Mouse (Mus musculus) ES-E14 (cell line): ENCODE results near the gene Ypel2. TPM values are rescaled to one million over a fixed set of nuclear protein-coding genes. Genes with fewer than 3 reads are reported as not detected.
A peak's percentile ranks its signal among the peaks of the same experiment; 100 is the strongest.

Source experiments
- DNase-seq: peaks from one replicate; pipeline ENCODE4 v3.0.0-alpha.2; 2013; ENCODE audit warnings: low read depth, low spot score
- H3K27ac ChIP-seq: 2 replicates; pipeline ENCODE4 v1.5.1; 2012; ENCODE audit warnings: low read depth, mild to moderate bottlenecking, low read length, moderate library complexity, mixed read lengths; ENCODE audit not compliant: poor library complexity, insufficient read depth, severe bottlenecking
- H3K36me3 ChIP-seq: 2 replicates; pipeline ENCODE4 v1.6.1; 2012; ENCODE audit warnings: mild to moderate bottlenecking, low read length, moderate library complexity, mixed read lengths; ENCODE audit not compliant: control insufficient read depth, poor library complexity, insufficient read depth, severe bottlenecking
- H3K4me1 ChIP-seq, 2 experiments: fragments of 150-350 bp in 1 of 2; sonication (generic) in 1 of 2; 2 replicates each; pipeline ENCODE4 v1.6.1; 2012; ENCODE audit warnings: low read length in 2 of 2, mild to moderate bottlenecking in 1 of 2, mixed read lengths in 1 of 2; ENCODE audit not compliant: control insufficient read depth in 2 of 2, insufficient read depth in 2 of 2, poor library complexity in 1 of 2
- H3K4me3 ChIP-seq, 2 experiments: fragments of 150-350 bp in 1 of 2; sonication (generic) in 1 of 2; 2 replicates each; pipeline ENCODE4 v1.5.1; 2012; ENCODE audit warnings: low read length in 2 of 2, low read depth in 1 of 2, mild to moderate bottlenecking in 1 of 2, mixed read lengths in 1 of 2; ENCODE audit not compliant: insufficient read depth in 1 of 2, poor library complexity in 1 of 2, severe bottlenecking in 1 of 2
- H3K9ac ChIP-seq: 2 replicates; pipeline ENCODE4 v1.6.1; 2012; ENCODE audit warnings: low read depth, mild to moderate bottlenecking, low read length, mixed read lengths; ENCODE audit not compliant: poor library complexity, insufficient read depth, severe bottlenecking
- H3K9me3 ChIP-seq: fragments of 150-350 bp; sonication (generic); 2 replicates; pipeline ENCODE4 v1.6.1; 2012; ENCODE audit warnings: low read depth, mild to moderate bottlenecking, low read length; ENCODE audit not compliant: control insufficient read depth, insufficient read depth
- CHD2 ChIP-seq: IDR thresholded peaks from 2 replicates; pipeline ENCODE4 v1.6.1; 2014; ENCODE audit warnings: mild to moderate bottlenecking, low read depth, low read length, inconsistent platforms
- HCFC1 ChIP-seq: IDR thresholded peaks from 2 replicates; pipeline ENCODE4 v1.6.1; 2012; ENCODE audit warnings: low read length, inconsistent platforms, borderline replicate concordance; ENCODE audit not compliant: insufficient read depth
- MAFK ChIP-seq: IDR thresholded peaks from 2 replicates; pipeline ENCODE4 v1.6.1; 2014; ENCODE audit warnings: mild to moderate bottlenecking, low read depth, low read length, inconsistent platforms; ENCODE audit not compliant: insufficient read depth
- ZC3H11A ChIP-seq: IDR thresholded peaks from 2 replicates; pipeline ENCODE4 v1.6.1; 2012; ENCODE audit warnings: low read depth, mild to moderate bottlenecking, inconsistent platforms, low read length, borderline replicate concordance
- ZNF384 ChIP-seq: IDR thresholded peaks from 2 replicates; pipeline ENCODE4 v1.6.1; 2012; ENCODE audit warnings: low read depth, low read length, inconsistent platforms
- in situ Hi-C, 2 experiments: fragments of 600-800 bp; cut with MboI; formaldehyde crosslinking; loops; one replicate each; pipeline ENCODE4 v1.15.1; 2025; ENCODE audit warnings: low sequenced_read_pairs in 2 of 2, inconsistent platforms in 1 of 2; ENCODE audit not compliant: unreplicated experiment in 2 of 2
- total RNA-seq: library from RNA; depleted of rRNA; stranded (reverse); fragments of 300-350 nt; gene quantifications from 2 replicates; pipeline ENCODE4 v1.2.3, GENCODE M21; 2012

Gene Ypel2
- total RNA-seq, 1 experiment: 3.6 TPM

DNA sequence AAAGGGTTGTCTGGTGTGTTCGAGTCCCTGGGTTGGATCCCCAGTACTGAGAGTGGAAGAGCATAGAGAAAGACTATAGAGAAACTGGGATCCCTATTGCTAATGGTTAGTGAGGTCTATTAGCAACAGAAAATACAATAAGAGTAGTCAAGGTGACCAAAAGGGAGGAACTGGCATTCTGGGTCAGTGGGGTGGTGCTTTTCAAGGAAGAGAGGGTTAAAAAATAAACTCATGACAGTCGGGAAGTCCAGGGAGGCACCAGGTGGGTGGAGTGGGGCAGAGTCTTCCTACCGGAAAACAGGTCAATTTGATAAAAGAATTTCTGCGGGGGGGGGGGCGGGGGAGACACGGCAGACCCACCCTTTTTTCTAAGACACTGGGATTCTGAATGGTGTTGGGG is 823 bp upstream of the Ypel2 start:
- H3K9ac ChIP-seq: peak overlapping the region; percentile 19; the same call in 1 of the 2 replicates
- H3K4me1 ChIP-seq: peaks cover 6 to 7% of the 10 kb centered on the region in 2 experiments; a peak in 3 of 4 replicates
- no peak for DNase-seq
- peak overlapping the region; percentile 49 to 99; a peak in 3 of 4 replicates for H3K4me3 ChIP-seq
- H3K9me3 ChIP-seq: no peaks in the 10 kb centered on the region
- no peaks in the 10 kb centered on the region for H3K36me3 ChIP-seq
- no peak overlapping the region; the same call in 1 of the 2 replicates for H3K27ac ChIP-seq
- TF ChIP-seq ZNF384 (no peak), ZC3H11A (no peak)
- in situ Hi-C loops: no loop called here

DNA sequence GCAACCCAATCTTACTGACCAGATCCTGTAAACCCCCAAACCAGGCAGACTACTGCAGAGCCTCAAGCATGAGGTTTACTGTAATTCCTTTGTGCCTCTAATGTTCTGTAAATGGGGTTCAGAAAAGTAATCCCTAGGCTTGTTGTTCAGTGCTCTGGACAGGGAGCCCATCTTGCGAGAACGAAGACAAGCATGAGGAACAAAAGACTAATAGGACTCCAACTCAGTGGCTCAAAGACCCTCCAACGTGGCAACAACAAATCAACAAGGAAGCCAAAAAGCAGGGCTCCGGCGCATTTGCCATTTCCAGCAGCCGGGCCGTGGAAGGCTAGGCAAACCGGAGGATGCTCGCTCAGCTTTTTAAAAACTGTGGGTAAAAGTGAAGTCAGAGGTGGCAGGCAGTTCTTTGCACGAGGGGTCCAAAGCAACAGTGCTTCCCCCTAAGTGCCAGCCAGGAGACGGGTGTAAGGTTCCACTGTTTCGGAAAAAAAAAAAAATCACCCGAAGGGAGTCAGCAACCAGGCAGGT is 982 bp downstream of the Ypel2 start:
- in situ Hi-C loops: no loop called here

DNA sequence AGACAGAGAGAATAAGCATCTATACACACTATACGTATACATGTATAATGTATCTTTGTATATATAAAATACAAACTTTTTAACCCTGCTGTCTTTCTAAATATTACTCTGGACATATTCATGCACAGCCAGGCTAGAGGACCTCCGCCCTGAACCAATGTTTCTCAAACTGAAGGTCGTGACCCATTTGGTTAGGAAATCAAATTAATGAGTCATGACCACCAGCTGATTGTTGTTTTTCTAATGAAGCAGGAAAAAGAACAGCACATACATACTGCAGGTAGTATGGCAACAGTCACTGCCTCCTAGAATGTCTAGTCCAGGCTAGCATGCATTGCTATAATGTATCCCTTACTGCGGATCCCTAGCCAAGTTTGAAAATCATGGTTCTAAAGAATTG is 2.3 kb downstream of the Ypel2 start:
- no peaks in the 10 kb centered on the region for H3K36me3 ChIP-seq
- TF ChIP-seq ZC3H11A (no peak), ZNF384 (no peak), CHD2 (no peak), HCFC1 (no peak), MAFK (no peak)
- no peaks in the 10 kb centered on the region for H3K9me3 ChIP-seq
- DNase-seq: no peak
- H3K27ac ChIP-seq: no peak overlapping the region
- in situ Hi-C loops: no loop called here
- H3K9ac ChIP-seq: no peak overlapping the region
- H3K4me1 ChIP-seq: peaks cover 8% of the 10 kb centered on the region in 2 experiments; a peak in 3 of 4 replicates
- H3K4me3 ChIP-seq: no peak overlapping the region

More for the DNA sequence above, 982 bp downstream of the Ypel2 start:
- DNase-seq: no peak
- TF ChIP-seq MAFK: no peak
- TF ChIP-seq HCFC1: no peak
- no peak for TF ChIP-seq CHD2
- peaks cover 8% of the 10 kb centered on the region in 2 experiments; a peak in 3 of 4 replicates for H3K4me1 ChIP-seq
- H3K9me3 ChIP-seq: no peaks in the 10 kb centered on the region
- H3K27ac ChIP-seq: no peak overlapping the region
- no peaks in the 10 kb centered on the region for H3K36me3 ChIP-seq
- H3K4me3 ChIP-seq: peak overlapping the region; percentile 94 to 99
- H3K9ac ChIP-seq: peak overlapping the region; percentile 69

GRCm38 (mm10) chr11:86990309-86990708 is 3.2 kb downstream of the Ypel2 start:
- Histone ChIP-seq H3K36me3 (no peaks in the 10 kb centered on the region), H3K4me1 (peaks cover 5 to 6% of the 10 kb centered on the region in 2 experiments; a peak in 3 of 4 replicates), H3K4me3 (no peak overlapping the region), H3K9ac (no peak overlapping the region), H3K27ac (no peak overlapping the region), H3K9me3 (no peaks in the 10 kb centered on the region)
- TF ChIP-seq ZC3H11A (no peak), MAFK (no peak), ZNF384 (no peak), HCFC1 (no peak), CHD2 (no peak)
- in situ Hi-C loops: no loop called here
- DNase-seq: no peak

DNA sequence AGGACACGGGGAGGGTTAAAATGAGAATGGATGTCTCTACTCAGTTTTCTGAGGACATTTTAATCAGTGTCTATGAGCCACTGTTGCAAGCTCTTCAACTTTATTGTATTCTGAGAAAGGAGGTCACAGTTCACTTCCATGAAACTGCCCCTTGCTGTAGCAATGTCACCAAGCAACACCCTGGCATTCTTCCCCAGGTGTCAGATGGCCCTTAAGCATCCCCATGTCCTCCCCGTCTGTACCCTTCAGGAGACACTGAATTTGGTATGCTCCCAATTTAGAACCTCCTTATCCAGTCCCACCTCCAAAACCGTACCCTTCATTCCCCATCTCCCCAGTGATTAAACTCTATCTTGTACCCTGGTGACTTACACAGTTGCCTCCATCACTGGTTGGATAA is 8.5 kb downstream of the Ypel2 start:
- Histone ChIP-seq H3K4me1 (peaks cover 2 to 5% of the 10 kb centered on the region in 2 experiments; a peak in 2 of 4 replicates), H3K36me3 (no peaks in the 10 kb centered on the region), H3K9ac (no peak overlapping the region), H3K9me3 (no peaks in the 10 kb centered on the region), H3K27ac (no peak overlapping the region), H3K4me3 (no peak overlapping the region)
- DNase-seq: no peak
- TF ChIP-seq HCFC1 (no peak), ZNF384 (no peak), ZC3H11A (no peak), CHD2 (no peak), MAFK (no peak)
- in situ Hi-C loops: no loop called here
